Mouse (Mus musculus): ENCODE measurements around the gene Bet1. TPM values are rescaled to one million over a fixed set of nuclear protein-coding genes. Genes with fewer than 3 reads are reported as not detected.

The Bet1 gene
- polyA plus RNA-seq, 1 experiment from 2014 or later: 57.8 TPM

Other genes with a start within 250 kb of the Bet1 start
- 0.56 and 0.60 TPM in 2 replicates for gene Tfpi2, start 98.1 kb downstream of the Bet1 start, polyA plus RNA-seq (2016; fragmentation: Nextera tagmentation; extraction: Ambion mirVana)
- not detected in 2 replicates for gene Gngt1, start 93.2 kb downstream of the Bet1 start, polyA plus RNA-seq (2016; fragmentation: Nextera tagmentation; extraction: Ambion mirVana)
- 31.4 and 32.5 TPM in 2 replicates for gene Gng11, start 83.1 kb downstream of the Bet1 start, polyA plus RNA-seq (2016; fragmentation: Nextera tagmentation; extraction: Ambion mirVana)

All from midbrain, embryonic 10.5 days (tissue).